Mouse (Mus musculus) myocyte (in vitro differentiated cells): ENCODE results near the gene Snx1.

Experiments
- CEBPB ChIP-seq: IDR thresholded peaks from 2 replicates; pipeline ENCODE4 v1.6.1; 2011; ENCODE audit warnings: mild to moderate bottlenecking, moderate library complexity; ENCODE audit not compliant: poor library complexity, insufficient read depth, severe bottlenecking
- E2F4 ChIP-seq: IDR thresholded peaks from one replicate; pipeline ENCODE4 v1.6.1; 2011; ENCODE audit warnings: mild to moderate bottlenecking, control low read depth, moderate library complexity; ENCODE audit not compliant: insufficient read depth
- MAX ChIP-seq: IDR thresholded peaks from one replicate; pipeline ENCODE4 v1.6.1; 2011; ENCODE audit warnings: low read depth, mild to moderate bottlenecking, control low read depth
- MYOD1 ChIP-seq, 3 experiments: IDR thresholded peaks; one replicate each; pipeline ENCODE4 v1.6.1; 2011; ENCODE audit warnings: control low read depth in 2 of 3, low read depth in 2 of 3, mild to moderate bottlenecking in 2 of 3, moderate library complexity in 1 of 3; ENCODE audit not compliant: insufficient read length in 2 of 3, control insufficient read depth in 1 of 3
- MYOG ChIP-seq, 3 experiments: IDR thresholded peaks; one replicate each; pipeline ENCODE4 v1.6.1; 2011; ENCODE audit warnings: control low read depth in 2 of 3, low read depth in 2 of 3, mild to moderate bottlenecking in 2 of 3; ENCODE audit not compliant: insufficient read length in 2 of 3, control insufficient read depth in 1 of 3, insufficient read depth in 1 of 3
- POLR2A ChIP-seq: IDR thresholded peaks from one replicate; pipeline ENCODE4 v1.6.1; 2011; ENCODE audit warnings: low read depth, mild to moderate bottlenecking, control low read depth, moderate library complexity; ENCODE audit not compliant: insufficient read length
- POLR2AphosphoS2 ChIP-seq: IDR thresholded peaks from one replicate; pipeline ENCODE4 v1.6.1; 2011; ENCODE audit warnings: low read depth, control low read depth; ENCODE audit not compliant: insufficient read length
- TCF12 ChIP-seq: IDR thresholded peaks from one replicate; pipeline ENCODE4 v1.6.1; 2011; ENCODE audit warnings: mild to moderate bottlenecking, control low read depth; ENCODE audit not compliant: poor library complexity, insufficient read depth, severe bottlenecking
- TCF3 ChIP-seq: IDR thresholded peaks from one replicate; pipeline ENCODE4 v1.6.1; 2011; ENCODE audit warnings: low read depth, control low read depth; ENCODE audit not compliant: insufficient read length

DNA sequence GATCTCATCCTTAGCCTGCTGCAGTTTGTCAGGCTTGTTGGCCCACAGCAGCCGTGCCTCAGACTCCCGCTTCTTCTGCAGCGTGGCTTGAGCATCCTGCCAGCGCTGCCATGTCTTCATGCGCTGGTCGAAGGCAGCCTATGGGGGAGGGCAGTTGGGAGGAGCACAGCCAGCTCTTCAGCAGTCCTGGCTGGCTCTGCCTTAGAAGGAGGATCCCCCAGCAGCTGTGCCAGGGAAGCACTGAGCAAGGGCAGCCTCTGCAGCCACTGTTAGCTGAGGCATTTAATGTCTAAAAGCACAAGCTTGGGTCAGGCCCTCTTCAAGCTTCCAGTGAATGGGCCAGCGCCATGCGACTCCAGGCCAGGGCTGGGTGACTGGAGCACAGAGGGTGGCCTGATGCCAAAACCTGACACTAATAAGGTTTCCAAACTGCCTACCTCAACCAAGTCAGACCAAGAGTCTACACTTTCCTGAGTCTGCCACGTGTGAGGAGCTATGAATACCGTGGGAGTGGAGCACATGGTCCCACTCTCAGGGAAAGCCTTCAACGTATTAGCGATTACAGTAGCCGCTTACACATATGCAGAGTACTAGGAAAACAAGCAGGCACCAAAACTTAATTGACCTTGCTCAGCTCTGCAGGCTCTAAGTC is 35.7 kb downstream of the Snx1 start:
- TF ChIP-seq POLR2A (no peak), MAX (no peak), E2F4 (no peak), MYOG (IDR thresholded peaks at IDR 0.05; ENCODE audit: control insufficient read depth in 1 of 3, insufficient read depth in 1 of 3, insufficient read length in 2 of 3, low read depth in 2 of 3) (no peak), MYOD1 (IDR thresholded peaks at IDR 0.05; ENCODE audit: control insufficient read depth in 1 of 3, insufficient read length in 2 of 3, low read depth in 2 of 3) (no peak), TCF12 (no peak), TCF3 (no peak), CEBPB (no peak), POLR2AphosphoS2 (no peak)
